Comparison of ENCODE assay signal across 17 mouse cellular contexts in genomic region chr10:123418616-123419173, GRCm38 (mm10).
DNase-seq lines count a peak whose midpoint lies in the region; ATAC-seq and TF ChIP-seq lines count a peak whose summit lies in the region.
"Had no signal": no experiment of that assay in that cellular context is flagged by ENCODE, and none has a peak within 500 bp of the region (broad histone marks: within the 10 kb centered on the region; RNA-seq: fewer than 3 reads in every experiment).

No protein-coding gene starts in this region.

- 29% methylated on average over 7 of the region's 7 CpGs for WGBS in kidney, embryonic 14.5 days

- H3K27ac ChIP-seq in kidney, embryonic 14.5 days (ENCODE audit: low read depth, low read length): no peak overlapping the region
- H3K27ac ChIP-seq in layer of hippocampus, adult 2 months: peak overlapping the region; percentile 24; the same call in 1 of the 2 replicates
- H3K27ac ChIP-seq: hindbrain, embryonic 10.5 days; intestine, embryonic 15.5 days had no signal

- no peak overlapping the region for H3K4me3 ChIP-seq in kidney, embryonic 14.5 days (ENCODE audit: low read length)
- H3K4me3 ChIP-seq in layer of hippocampus, adult 2 months: no peak overlapping the region
- H3K4me3 ChIP-seq: hindbrain, embryonic 10.5 days; intestine, embryonic 15.5 days had no signal

- H3K9ac ChIP-seq in kidney, embryonic 14.5 days (ENCODE audit: low read depth, low read length): no peak overlapping the region
- H3K9ac ChIP-seq: intestine, embryonic 15.5 days had no signal

- TF ChIP-seq POLR2A in brain, embryonic 14.5 days (IDR thresholded peaks at IDR 0.05; ENCODE audit: borderline replicate concordance, extremely low read depth, insufficient read depth, insufficient read length, poor library complexity, severe bottlenecking): no peak

- no peaks in the 10 kb centered on the region for H3K9me3 ChIP-seq in kidney, embryonic 14.5 days (ENCODE audit: control insufficient read depth, low read length)
- H3K9me3 ChIP-seq: hindbrain, embryonic 10.5 days; intestine, embryonic 15.5 days had no signal

- ATAC-seq in kidney, embryonic 14.5 days (ENCODE audit: low FRiP score, low TSS enrichment): peak; percentile 65; the same call in 1 of the 2 replicates
- ATAC-seq in monocyte, adult 5-6 weeks (replicated peaks; ENCODE audit: insufficient number of reproducible peaks, low FRiP score, low TSS enrichment, poor library complexity, severe bottlenecking): no peak
- ATAC-seq: intestine, embryonic 15.5 days had no signal

- 0 out of 2 replicates have a peak, but pooled peaks cover 4% of the 10 kb centered on the region for H3K4me1 ChIP-seq in kidney, embryonic 14.5 days (ENCODE audit: control insufficient read depth, insufficient read depth, low read length)
- H3K4me1 ChIP-seq: hindbrain, embryonic 10.5 days; intestine, embryonic 15.5 days had no signal

- H3K36me3 ChIP-seq in kidney, embryonic 14.5 days (ENCODE audit: control insufficient read depth, insufficient read depth, low read length): no peaks in the 10 kb centered on the region
- H3K36me3 ChIP-seq: hindbrain, embryonic 10.5 days; intestine, embryonic 15.5 days had no signal

- no peak overlapping the region for H3K4me2 ChIP-seq in kidney, embryonic 14.5 days (replicated peaks; ENCODE audit: low read depth, low read length)
- H3K4me2 ChIP-seq: intestine, embryonic 15.5 days; liver, embryonic 11.5 days had no signal

- DNase-seq in kidney, postnatal 25 days: no peak
- no peak for DNase-seq in layer of hippocampus, adult 2 months (ENCODE audit: low spot score in 2 of 2)
- no peak for DNase-seq in layer of hippocampus, adult 8-10 months (ENCODE audit: low spot score in 2 of 2)
- DNase-seq in brain, embryonic 14.5 days (ENCODE audit: low read depth): peak; percentile 23
- peak; percentile 20 for DNase-seq in embryo, embryonic 11.5 days (ENCODE audit: low read depth, low spot score)
- DNase-seq in lung, postnatal 4 days: no peak
- DNase-seq: adrenal gland, adult 2 months; cerebellum, adult 9-10 months; layer of hippocampus, adult 9-11 months; lung, adult 18-20 months; right cerebral cortex, postnatal 4 days; thymus, adult 2 months had no signal

- H3K27me3 ChIP-seq in kidney, embryonic 14.5 days (ENCODE audit: control insufficient read depth, insufficient read depth, low read length): no peaks in the 10 kb centered on the region
- H3K27me3 ChIP-seq: intestine, embryonic 15.5 days had no signal

- no peak for TF ChIP-seq CTCF in layer of hippocampus, adult 2 months (conservative IDR thresholded peaks at IDR 0.05)
- no peak for TF ChIP-seq CTCF in brain, embryonic 14.5 days (IDR thresholded peaks at IDR 0.05; ENCODE audit: borderline replicate concordance, extremely low read depth, insufficient read depth, insufficient read length)

Comparison
In these comparisons a context has a peak if more than half of its experiments do, and no peak if none do; other contexts are left out.
1. DNase-seq: peak in brain, embryonic 14.5 days (single experiment) and embryo, embryonic 11.5 days (single experiment); none in kidney, postnatal 25 days (0 of 2), layer of hippocampus, adult 2 months (0 of 2), layer of hippocampus, adult 8-10 months (0 of 2) and lung, postnatal 4 days (0 of 2).